Mouse (Mus musculus) hindbrain, embryonic 13.5 days (tissue): ENCODE measurements around the gene Asb2. TPM values are rescaled to one million over a fixed set of nuclear protein-coding genes. Genes with fewer than 3 reads are reported as not detected.

Source experiments
- ATAC-seq: fragments of 200-750 bp; cut with Nextera tagmentation; 2 replicates; pipeline ENCODE4 v1.8.0; 2017; ENCODE audit warnings: moderate TSS enrichment; ENCODE audit not compliant: low FRiP score
- H3K27ac ChIP-seq: fragments of 300-500 bp; sonication (generic); 2 replicates; pipeline ENCODE4 v1.5.1; 2015; ENCODE audit warnings: inconsistent platforms, mild to moderate bottlenecking, moderate library complexity
- H3K27me3 ChIP-seq: fragments of 300-500 bp; sonication (generic); 2 replicates; pipeline ENCODE4 v1.6.1; 2015; ENCODE audit warnings: mild to moderate bottlenecking, inconsistent platforms
- H3K36me3 ChIP-seq: fragments of 300-500 bp; sonication (generic); 2 replicates; pipeline ENCODE4 v1.6.1; 2015; ENCODE audit warnings: mild to moderate bottlenecking, inconsistent platforms
- H3K4me1 ChIP-seq: fragments of 300-500 bp; sonication (generic); replicated peaks from 2 replicates; pipeline ENCODE4 v1.6.1; 2015; ENCODE audit warnings: inconsistent platforms
- H3K4me2 ChIP-seq: fragments of 300-500 bp; sonication (generic); 2 replicates; pipeline ENCODE4 v1.6.1; 2015; ENCODE audit warnings: inconsistent platforms, mild to moderate bottlenecking, moderate library complexity
- H3K4me3 ChIP-seq: fragments of 300-500 bp; sonication (generic); 2 replicates; pipeline ENCODE4 v1.5.1; 2015; ENCODE audit warnings: mild to moderate bottlenecking, inconsistent platforms
- H3K9ac ChIP-seq: fragments of 300-500 bp; sonication (generic); 2 replicates; pipeline ENCODE4 v1.6.1; 2015; ENCODE audit warnings: mild to moderate bottlenecking, inconsistent platforms
- H3K9me3 ChIP-seq: fragments of 300-500 bp; sonication (generic); 2 replicates; pipeline ENCODE4 v1.6.1; 2016; ENCODE audit warnings: inconsistent platforms
- WGBS: fragments of 180-500 bp; shearing (Covaris S2); methylation state at CpG from one replicate; pipeline ENCODE4 v1.1.7; 2015; 5-methylcytosine and 5-hydroxymethylcytosine counted together
- polyA plus RNA-seq: library from polyadenylated mRNA; unstranded; fragments of >200 nt; fragmentation: Nextera tagmentation; extraction: Ambion mirVana; gene quantifications from 2 replicates; pipeline ENCODE4 v1.2.1, GENCODE M21; 2015

Asb2 gene
- polyA plus RNA-seq, 1 experiment from 2014 or later, result 1.0 TPM

- no peak overlapping the region for H3K27ac ChIP-seq
- H3K9me3 ChIP-seq, result no peaks in the 10 kb centered on the region
- no peak for ATAC-seq
- H3K4me2 ChIP-seq, result no peak overlapping the region
- H3K4me3 ChIP-seq, result no peak overlapping the region
- H3K4me1 ChIP-seq, result peaks cover 13% of the 10 kb centered on the region
- WGBS, result 70% methylated on average over 8 of the region's 8 CpGs
- no peaks in the 10 kb centered on the region for H3K36me3 ChIP-seq
- H3K27me3 ChIP-seq, result no peaks in the 10 kb centered on the region
- H3K9ac ChIP-seq, result no peak overlapping the region
Observed at GRCm38 (mm10) chr12:103358216-103358615, 2.4 kb upstream of the Asb2 start.

- Histone ChIP-seq H3K27me3 (no peaks in the 10 kb centered on the region), H3K36me3 (no peaks in the 10 kb centered on the region), H3K9me3 (no peaks in the 10 kb centered on the region), H3K27ac (no peak overlapping the region), H3K4me2 (no peak overlapping the region), H3K9ac (no peak overlapping the region), H3K4me1 (peaks cover 13% of the 10 kb centered on the region), H3K4me3 (no peak overlapping the region)
- 86% methylated on average over 4 of the region's 4 CpGs for WGBS
- ATAC-seq, result no peak
Observed at GRCm38 (mm10) chr12:103356415-103356748, 581 bp upstream of the Asb2 start.

GRCm38 (mm10) chr12:103353538-103353937 is 2.3 kb downstream of the Asb2 start:
- WGBS, result 10% methylated on average over 5 of the region's 5 CpGs

GRCm38 (mm10) chr12:103352735-103353134 is 3.1 kb downstream of the Asb2 start:
- no peak for ATAC-seq
- Histone ChIP-seq H3K36me3 (no peaks in the 10 kb centered on the region), H3K4me2 (no peak overlapping the region), H3K9me3 (no peaks in the 10 kb centered on the region; the same call in 1 of the 2 replicates), H3K9ac (no peak overlapping the region), H3K27ac (no peak overlapping the region), H3K4me3 (no peak overlapping the region), H3K27me3 (0 out of 2 replicates have a peak, but pooled peaks cover 4% of the 10 kb centered on the region), H3K4me1 (peaks cover 6% of the 10 kb centered on the region)
- 96% methylated on average over 6 of the region's 6 CpGs for WGBS

More at GRCm38 (mm10) chr12:103353538-103353937, 2.3 kb downstream of the Asb2 start:
- Histone ChIP-seq H3K4me3 (no peak overlapping the region), H3K4me1 (peaks cover 6% of the 10 kb centered on the region), H3K27ac (no peak overlapping the region), H3K4me2 (no peak overlapping the region), H3K9ac (no peak overlapping the region), H3K36me3 (no peaks in the 10 kb centered on the region), H3K27me3 (no peaks in the 10 kb centered on the region), H3K9me3 (no peaks in the 10 kb centered on the region; the same call in 1 of the 2 replicates)
- peak; percentile 35 for ATAC-seq

- peaks cover 3% of the 10 kb centered on the region for H3K4me1 ChIP-seq
- no peak overlapping the region for H3K27ac ChIP-seq
- no peaks in the 10 kb centered on the region for H3K36me3 ChIP-seq
- H3K9ac ChIP-seq, result no peak overlapping the region
- H3K27me3 ChIP-seq, result 0 out of 2 replicates have a peak, but pooled peaks cover 10% of the 10 kb centered on the region
- 3% methylated on average over 3 of the region's 3 CpGs for WGBS
- no peak overlapping the region for H3K4me3 ChIP-seq
- ATAC-seq, result peak; percentile 62; the same call in 1 of the 2 replicates
- H3K4me2 ChIP-seq, result no peak overlapping the region
- H3K9me3 ChIP-seq, result no peaks in the 10 kb centered on the region; the same call in 1 of the 2 replicates
Observed at GRCm38 (mm10) chr12:103348506-103348905, 7.3 kb downstream of the Asb2 start.

GRCm38 (mm10) chr12:103347406-103347805 is 8.4 kb downstream of the Asb2 start:
- H3K4me3 ChIP-seq, result no peak overlapping the region
- 56% methylated on average over 5 of the region's 5 CpGs for WGBS

GRCm38 (mm10) chr12:103346945-103347344 is 8.9 kb downstream of the Asb2 start:
- no peak overlapping the region for H3K4me2 ChIP-seq
- H3K27ac ChIP-seq, result no peak overlapping the region
- H3K4me1 ChIP-seq, result no peaks in the 10 kb centered on the region; the same call in 1 of the 2 replicates
- no peak for ATAC-seq
- H3K9ac ChIP-seq, result no peak overlapping the region
- no peak overlapping the region for H3K4me3 ChIP-seq
- no peaks in the 10 kb centered on the region; the same call in 1 of the 2 replicates for H3K9me3 ChIP-seq
- H3K27me3 ChIP-seq, result 0 out of 2 replicates have a peak, but pooled peaks cover 13% of the 10 kb centered on the region
- H3K36me3 ChIP-seq, result no peaks in the 10 kb centered on the region
- WGBS, result 86% methylated on average over 8 of the region's 8 CpGs

More at GRCm38 (mm10) chr12:103347406-103347805, 8.4 kb downstream of the Asb2 start:
- Histone ChIP-seq H3K36me3 (no peaks in the 10 kb centered on the region), H3K27me3 (0 out of 2 replicates have a peak, but pooled peaks cover 11% of the 10 kb centered on the region), H3K9ac (no peak overlapping the region), H3K4me2 (no peak overlapping the region), H3K27ac (no peak overlapping the region), H3K9me3 (no peaks in the 10 kb centered on the region; the same call in 1 of the 2 replicates), H3K4me1 (no peaks in the 10 kb centered on the region; the same call in 1 of the 2 replicates)
- ATAC-seq, result no peak

- Histone ChIP-seq H3K9ac (no peak overlapping the region), H3K36me3 (no peaks in the 10 kb centered on the region), H3K27me3 (0 out of 2 replicates have a peak, but pooled peaks cover 20% of the 10 kb centered on the region), H3K4me2 (no peak overlapping the region), H3K4me1 (no peaks in the 10 kb centered on the region; the same call in 1 of the 2 replicates), H3K27ac (no peak overlapping the region), H3K4me3 (no peak overlapping the region), H3K9me3 (no peaks in the 10 kb centered on the region)
- WGBS, result 90% methylated on average over 7 of the region's 7 CpGs
- ATAC-seq, result no peak
Observed at GRCm38 (mm10) chr12:103344934-103345333, 10.9 kb downstream of the Asb2 start.

- Histone ChIP-seq H3K27me3 (0 out of 2 replicates have a peak, but pooled peaks cover 20% of the 10 kb centered on the region), H3K36me3 (no peaks in the 10 kb centered on the region), H3K4me1 (no peaks in the 10 kb centered on the region; the same call in 1 of the 2 replicates), H3K9ac (no peak overlapping the region), H3K4me2 (no peak overlapping the region), H3K27ac (no peak overlapping the region), H3K9me3 (no peaks in the 10 kb centered on the region), H3K4me3 (no peak overlapping the region)
- ATAC-seq, result no peak
- WGBS, result 75% methylated on average over 8 of the region's 8 CpGs
Observed at GRCm38 (mm10) chr12:103343456-103343855, 12.3 kb downstream of the Asb2 start.

- Histone ChIP-seq H3K27me3 (0 out of 2 replicates have a peak, but pooled peaks cover 18% of the 10 kb centered on the region), H3K4me3 (no peak overlapping the region), H3K4me2 (no peak overlapping the region), H3K36me3 (no peaks in the 10 kb centered on the region), H3K4me1 (no peaks in the 10 kb centered on the region), H3K9me3 (no peaks in the 10 kb centered on the region), H3K27ac (no peak overlapping the region), H3K9ac (no peak overlapping the region)
- no peak for ATAC-seq
- WGBS, result 85% methylated on average over 5 of the region's 5 CpGs
Observed at GRCm38 (mm10) chr12:103341212-103341611, 14.6 kb downstream of the Asb2 start.

GRCm38 (mm10) chr12:103338162-103338798 is 17.5 kb downstream of the Asb2 start:
- Histone ChIP-seq H3K9ac (no peak overlapping the region), H3K4me1 (no peaks in the 10 kb centered on the region), H3K36me3 (no peaks in the 10 kb centered on the region), H3K4me2 (no peak overlapping the region), H3K27me3 (0 out of 2 replicates have a peak, but pooled peaks cover 18% of the 10 kb centered on the region), H3K27ac (no peak overlapping the region), H3K9me3 (no peaks in the 10 kb centered on the region), H3K4me3 (no peak overlapping the region)
- ATAC-seq, result no peak
- WGBS, result 81% methylated on average over 14 of the region's 14 CpGs

GRCm38 (mm10) chr12:103336766-103337165 is 19.0 kb downstream of the Asb2 start:
- ATAC-seq, result no peak
- Histone ChIP-seq H3K9me3 (no peaks in the 10 kb centered on the region), H3K9ac (no peak overlapping the region; the same call in 1 of the 2 replicates), H3K27me3 (0 out of 2 replicates have a peak, but pooled peaks cover 15% of the 10 kb centered on the region), H3K36me3 (no peaks in the 10 kb centered on the region), H3K4me3 (no peak overlapping the region), H3K4me1 (no peaks in the 10 kb centered on the region), H3K4me2 (no peak overlapping the region), H3K27ac (no peak overlapping the region)
- WGBS, result 85% methylated on average over 3 of the region's 3 CpGs

GRCm38 (mm10) chr12:103333426-103333825 is 22.4 kb downstream of the Asb2 start:
- Histone ChIP-seq H3K36me3 (no peaks in the 10 kb centered on the region), H3K4me3 (no peak overlapping the region), H3K9ac (no peak overlapping the region), H3K4me1 (no peaks in the 10 kb centered on the region; the same call in 1 of the 2 replicates), H3K4me2 (no peak overlapping the region), H3K27ac (no peak overlapping the region), H3K27me3 (peaks cover 38% of the 10 kb centered on the region), H3K9me3 (no peaks in the 10 kb centered on the region)
- ATAC-seq, result no peak
- 97% methylated on average over 15 of the region's 15 CpGs for WGBS
